Comparison of ENCODE assay signal across 8 mouse cellular contexts in the genomic region with DNA sequence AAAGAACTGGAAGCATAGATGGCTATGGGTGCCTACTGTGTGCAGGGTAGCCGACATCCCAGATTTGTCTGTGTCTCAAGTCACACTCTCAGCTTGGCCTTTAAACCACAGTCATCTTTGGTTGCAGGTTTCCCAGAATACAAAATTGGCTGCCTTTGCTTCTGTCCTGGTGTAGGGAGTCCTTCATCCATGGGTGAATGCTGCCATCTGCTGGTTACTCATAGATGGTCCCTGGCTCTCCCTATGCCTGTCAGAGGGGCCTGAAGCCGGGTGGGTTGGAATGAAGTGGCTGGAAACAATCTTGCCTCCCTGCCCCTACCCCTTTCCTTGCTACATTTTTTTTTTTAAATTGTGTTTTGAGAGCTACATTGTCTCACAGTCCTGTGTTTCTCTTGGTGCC. TPM values are rescaled to one million over a fixed set of nuclear protein-coding genes. Genes with fewer than 3 reads are reported as not detected.
A peak's percentile ranks its signal among the peaks of the same experiment; 100 is the strongest.
DNase-seq lines count a peak whose midpoint lies in the region; ATAC-seq and TF ChIP-seq lines count a peak whose summit lies in the region.

No protein-coding gene starts in this region.

- no peak overlapping the region for H3K4me3 ChIP-seq in embryonic facial prominence, embryonic 12.5 days
- no peak overlapping the region for H3K4me3 ChIP-seq in kidney, embryonic 16.5 days (ENCODE audit: low read length)
- no peak overlapping the region for H3K4me3 ChIP-seq in liver, adult 2 months (ENCODE audit: insufficient read depth, low read depth, low read length)
- no peak overlapping the region for H3K4me3 ChIP-seq in neural tube, embryonic 12.5 days
- no peak overlapping the region for H3K4me3 ChIP-seq in stomach, embryonic 16.5 days (replicated peaks; ENCODE audit: low read length)

- no peak for TF ChIP-seq POLR2A in liver, adult 2 months (IDR thresholded peaks at IDR 0.05; ENCODE audit: extremely low read depth, insufficient read depth, low read length)

- no peaks in the 10 kb centered on the region for H3K27me3 ChIP-seq in embryonic facial prominence, embryonic 12.5 days
- H3K27me3 ChIP-seq in kidney, embryonic 16.5 days (ENCODE audit: insufficient read depth, low read length) = no peaks in the 10 kb centered on the region
- H3K27me3 ChIP-seq in liver, adult 2 months (ENCODE audit: control insufficient read depth, insufficient read depth, low read length) = no peaks in the 10 kb centered on the region
- no peaks in the 10 kb centered on the region for H3K27me3 ChIP-seq in neural tube, embryonic 12.5 days (replicated peaks)
- no peaks in the 10 kb centered on the region for H3K27me3 ChIP-seq in stomach, embryonic 16.5 days (ENCODE audit: control insufficient read depth, insufficient read depth, low read length)

- peak; percentile 59 for DNase-seq in 416B (ENCODE audit: low read depth)
- DNase-seq in adrenal gland, postnatal 36 days = peak; percentile 77 to 83
- peak; percentile 71 to 80 for DNase-seq in heart, adult 9 months (ENCODE audit: low spot score in 2 of 2)
- DNase-seq in liver, adult 2 months (ENCODE audit: extremely low read depth, low read depth, low spot score) = peak; percentile 62

- ATAC-seq in embryonic facial prominence, embryonic 12.5 days (ENCODE audit: insufficient number of reproducible peaks, insufficient read depth, low FRiP score, low TSS enrichment) = peak; percentile 78; the same call in 1 of the 2 replicates
- ATAC-seq in kidney, embryonic 16.5 days (ENCODE audit: low FRiP score, low TSS enrichment) = peak; percentile 93
- ATAC-seq in neural tube, embryonic 12.5 days (ENCODE audit: low FRiP score, low read depth) = peak; percentile 90
- peak; percentile 82; the same call in 1 of the 2 replicates for ATAC-seq in stomach, embryonic 16.5 days (ENCODE audit: insufficient read depth, low FRiP score)

- H3K27ac ChIP-seq in embryonic facial prominence, embryonic 12.5 days = no peak overlapping the region
- no peak overlapping the region for H3K27ac ChIP-seq in kidney, embryonic 16.5 days (ENCODE audit: low read length)
- H3K27ac ChIP-seq in liver, adult 2 months (replicated peaks; ENCODE audit: insufficient read depth, low read depth, low read length) = no peak overlapping the region
- H3K27ac ChIP-seq in neural tube, embryonic 12.5 days = no peak overlapping the region
- no peak overlapping the region for H3K27ac ChIP-seq in stomach, embryonic 16.5 days (ENCODE audit: low read length)

- no peaks in the 10 kb centered on the region for H3K36me3 ChIP-seq in embryonic facial prominence, embryonic 12.5 days
- H3K36me3 ChIP-seq in kidney, embryonic 16.5 days (ENCODE audit: insufficient read depth, low read length) = no peaks in the 10 kb centered on the region
- H3K36me3 ChIP-seq in liver, adult 2 months (ENCODE audit: control insufficient read depth, insufficient read depth, low read length) = no peaks in the 10 kb centered on the region
- no peaks in the 10 kb centered on the region for H3K36me3 ChIP-seq in neural tube, embryonic 12.5 days
- no peaks in the 10 kb centered on the region for H3K36me3 ChIP-seq in stomach, embryonic 16.5 days (ENCODE audit: control insufficient read depth, insufficient read depth, low read length)

- H3K9me3 ChIP-seq in embryonic facial prominence, embryonic 12.5 days = no peaks in the 10 kb centered on the region
- H3K9me3 ChIP-seq in kidney, embryonic 16.5 days (ENCODE audit: low read length) = no peaks in the 10 kb centered on the region
- H3K9me3 ChIP-seq in neural tube, embryonic 12.5 days = no peaks in the 10 kb centered on the region
- no peaks in the 10 kb centered on the region for H3K9me3 ChIP-seq in stomach, embryonic 16.5 days (replicated peaks; ENCODE audit: control insufficient read depth, low read length)

- no peaks in the 10 kb centered on the region for H3K79me2 ChIP-seq in liver, adult 2 months (ENCODE audit: control insufficient read depth, insufficient read depth, low read length)

- 0 out of 2 replicates have a peak, but pooled peaks cover 6% of the 10 kb centered on the region for H3K4me1 ChIP-seq in embryonic facial prominence, embryonic 12.5 days
- H3K4me1 ChIP-seq in kidney, embryonic 16.5 days (ENCODE audit: insufficient read depth, low read length) = peaks cover 14% of the 10 kb centered on the region; the same call in 1 of the 2 replicates
- H3K4me1 ChIP-seq in liver, adult 2 months (ENCODE audit: control insufficient read depth, insufficient read depth, low read length) = peaks cover 3% of the 10 kb centered on the region; the same call in 1 of the 2 replicates
- H3K4me1 ChIP-seq in neural tube, embryonic 12.5 days = no peaks in the 10 kb centered on the region
- no peaks in the 10 kb centered on the region for H3K4me1 ChIP-seq in stomach, embryonic 16.5 days (ENCODE audit: control insufficient read depth, insufficient read depth, low read length)

- peak; percentile 82 for TF ChIP-seq CTCF in liver, adult 2 months (IDR thresholded peaks at IDR 0.05; ENCODE audit: low read depth, low read length)

- no peak overlapping the region for H3K9ac ChIP-seq in embryonic facial prominence, embryonic 12.5 days
- H3K9ac ChIP-seq in kidney, embryonic 16.5 days (replicated peaks; ENCODE audit: low read length) = no peak overlapping the region
- H3K9ac ChIP-seq in liver, adult 2 months (ENCODE audit: low read depth, low read length) = no peak overlapping the region
- no peak overlapping the region for H3K9ac ChIP-seq in neural tube, embryonic 12.5 days
- H3K9ac ChIP-seq in stomach, embryonic 16.5 days (ENCODE audit: low read length) = no peak overlapping the region

- H3K4me2 ChIP-seq in embryonic facial prominence, embryonic 12.5 days (replicated peaks) = no peak overlapping the region
- H3K4me2 ChIP-seq in kidney, embryonic 16.5 days (replicated peaks; ENCODE audit: low read depth, low read length) = no peak overlapping the region
- no peak overlapping the region for H3K4me2 ChIP-seq in neural tube, embryonic 12.5 days (replicated peaks)
- no peak overlapping the region for H3K4me2 ChIP-seq in stomach, embryonic 16.5 days (ENCODE audit: low read depth, low read length)

- 18% methylated on average over 2 of the region's 2 CpGs for WGBS in embryonic facial prominence, embryonic 12.5 days
- 25% methylated on average over 2 of the region's 2 CpGs for WGBS in kidney, embryonic 16.5 days
- 15% methylated on average over 2 of the region's 2 CpGs for WGBS in liver, adult 2 months
- WGBS in neural tube, embryonic 12.5 days = 40% methylated on average over 2 of the region's 2 CpGs
- WGBS in stomach, embryonic 16.5 days = 36% methylated on average over 2 of the region's 2 CpGs

RNA-seq across cellular contexts. Expression of a gene that starts 20.0 kb away (rescaled TPM):
- under 1 TPM in 1 of 2 experiments, not detected in 1; 0.43 TPM for total RNA-seq in adrenal gland, postnatal 36 days (2021)
- polyA plus RNA-seq in embryonic facial prominence, embryonic 12.5 days (2016; fragmentation: Nextera tagmentation; extraction: Ambion mirVana) = 0.58 and 0.81 TPM in 2 replicates
- 0.30 and 0.51 TPM in 2 replicates for polyA plus RNA-seq in kidney, embryonic 16.5 days (2015; fragmentation: Nextera tagmentation; extraction: Ambion mirVana)
- total RNA-seq in liver, adult 2 months (2014; rRNA removed) = not detected in 2 replicates
- not detected in 2 replicates for polyA plus RNA-seq in liver, adult 2 months (2012; rRNA removed)
- 0.10 and 0.45 TPM in 2 replicates for polyA plus RNA-seq in neural tube, embryonic 12.5 days (2016; fragmentation: Nextera tagmentation; extraction: Ambion mirVana)
- 0.13 and 0.20 TPM in 2 replicates for polyA plus RNA-seq in stomach, embryonic 16.5 days (2015; fragmentation: Nextera tagmentation; extraction: Ambion mirVana)
